Mouse (Mus musculus): ENCODE measurements around the gene Rrm1.
"Not testable (repeated sequence)": the region's sequence is repeated elsewhere in the genome, so short reads cannot be mapped to it uniquely, and the experiment has no call there.

The Rrm1 gene

DNA sequence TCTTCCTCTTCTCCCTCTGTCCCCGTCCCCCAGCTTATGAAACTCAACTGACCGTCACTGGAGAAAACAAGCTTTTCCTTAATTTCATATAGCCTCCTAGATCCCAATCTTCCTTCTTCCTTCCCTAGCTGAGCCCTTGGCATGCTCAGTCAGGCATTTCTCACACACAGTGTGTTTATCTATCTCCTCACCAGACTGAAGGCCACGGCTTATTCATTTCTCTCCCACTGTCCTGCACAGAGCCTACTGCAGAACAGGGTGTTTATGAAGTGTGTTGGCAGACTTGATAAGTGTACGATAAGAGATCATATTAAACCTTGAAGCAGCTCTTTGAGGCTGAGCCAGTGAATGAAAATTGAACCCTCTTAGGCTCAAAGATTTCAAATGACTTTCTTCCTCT lies 39.3 kb downstream of the Rrm1 start:
- Histone ChIP-seq H3K27me3 (ENCODE audit: insufficient read depth, low read length) (peaks cover 7% of the 10 kb centered on the region; the same call in 1 of the 2 replicates), H3K36me3 (ENCODE audit: insufficient read depth, low read length) (no peaks in the 10 kb centered on the region), H3K4me3 (replicated peaks; ENCODE audit: low read length) (no peak overlapping the region), H3K4me1 (replicated peaks; ENCODE audit: low read depth, low read length) (peaks cover 13% of the 10 kb centered on the region), H3K9me3 (ENCODE audit: low read length) (no peaks in the 10 kb centered on the region)
- TF ChIP-seq CTCF (conservative IDR thresholded peaks at IDR 0.05; ENCODE audit: low read length) (no peak), POU5F1 (IDR thresholded peaks at IDR 0.05; ENCODE audit: borderline replicate concordance, low read length) (no peak), NANOG (IDR thresholded peaks at IDR 0.05; ENCODE audit: borderline replicate concordance, low read length) (no peak)

DNA sequence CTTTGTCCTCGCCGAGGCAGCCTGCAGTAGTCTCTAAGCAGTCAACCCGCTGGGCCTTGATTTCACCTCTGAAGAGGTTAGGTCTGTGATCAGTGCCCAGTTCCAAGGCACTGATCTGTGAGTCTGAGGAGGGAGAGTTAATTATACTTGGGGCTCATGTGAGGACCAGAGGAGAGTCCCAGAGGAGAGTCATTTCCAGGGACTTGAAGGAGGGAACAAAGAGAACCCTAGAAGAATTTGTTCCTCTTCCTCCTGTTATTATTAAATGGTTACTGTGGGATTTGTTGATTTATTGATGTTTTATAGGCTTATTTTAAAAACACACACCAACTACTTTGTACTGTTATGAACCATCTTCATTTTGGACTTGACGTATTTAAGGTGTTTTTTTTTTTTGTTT lies 40.1 kb downstream of the Rrm1 start, which contains the start of gene Olfr543:
TSS of gene Olfr543 (minus strand) at position 101 of the 400 bp plus-strand sequence.
- H3K27me3 ChIP-seq (ENCODE audit: insufficient read depth, low read length) = peaks cover 7% of the 10 kb centered on the region; the same call in 1 of the 2 replicates
- peaks cover 13% of the 10 kb centered on the region for H3K4me1 ChIP-seq (replicated peaks; ENCODE audit: low read depth, low read length)
- no peak within 1 kb of the TSS for H3K4me3 ChIP-seq (replicated peaks; ENCODE audit: low read length)
- no peaks in the 10 kb centered on the region for H3K9me3 ChIP-seq (ENCODE audit: low read length)
- no peak for TF ChIP-seq CTCF (conservative IDR thresholded peaks at IDR 0.05; ENCODE audit: low read length)
- TF ChIP-seq POU5F1 (IDR thresholded peaks at IDR 0.05; ENCODE audit: borderline replicate concordance, low read length) = no peak
- no peak for TF ChIP-seq NANOG (IDR thresholded peaks at IDR 0.05; ENCODE audit: borderline replicate concordance, low read length)
- no peaks in the 10 kb centered on the region for H3K36me3 ChIP-seq (ENCODE audit: insufficient read depth, low read length)

DNA sequence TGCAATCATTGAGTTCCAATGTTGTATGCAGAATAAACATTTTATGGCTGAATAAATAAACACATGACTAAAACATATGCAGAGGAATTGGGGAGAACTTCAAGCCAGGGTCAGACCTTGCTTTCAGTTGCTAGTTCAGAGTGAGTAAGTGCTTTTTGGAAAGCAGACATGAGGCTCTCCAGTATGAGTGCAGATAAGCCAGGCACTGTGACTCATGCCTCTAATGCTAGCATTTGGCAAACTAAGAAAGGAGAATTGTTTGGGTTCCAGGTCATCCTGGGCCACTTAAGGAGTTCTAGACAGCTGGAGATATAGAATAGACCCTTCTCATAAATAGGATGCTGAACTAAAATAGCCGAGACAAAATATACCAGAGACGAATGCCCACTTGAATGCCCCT lies 42.2 kb downstream of the Rrm1 start:
- no peaks in the 10 kb centered on the region for H3K36me3 ChIP-seq (ENCODE audit: insufficient read depth, low read length)
- no peak overlapping the region for H3K4me3 ChIP-seq (replicated peaks; ENCODE audit: low read length)
- TF ChIP-seq CTCF (conservative IDR thresholded peaks at IDR 0.05; ENCODE audit: low read length) = no peak
- no peak for TF ChIP-seq POU5F1 (IDR thresholded peaks at IDR 0.05; ENCODE audit: borderline replicate concordance, low read length)
- no peak for TF ChIP-seq NANOG (IDR thresholded peaks at IDR 0.05; ENCODE audit: borderline replicate concordance, low read length)
- no peaks in the 10 kb centered on the region for H3K9me3 ChIP-seq (ENCODE audit: low read length)
- peaks cover 8% of the 10 kb centered on the region for H3K4me1 ChIP-seq (replicated peaks; ENCODE audit: low read depth, low read length)
- peaks cover 7% of the 10 kb centered on the region; the same call in 1 of the 2 replicates for H3K27me3 ChIP-seq (ENCODE audit: insufficient read depth, low read length)

DNA sequence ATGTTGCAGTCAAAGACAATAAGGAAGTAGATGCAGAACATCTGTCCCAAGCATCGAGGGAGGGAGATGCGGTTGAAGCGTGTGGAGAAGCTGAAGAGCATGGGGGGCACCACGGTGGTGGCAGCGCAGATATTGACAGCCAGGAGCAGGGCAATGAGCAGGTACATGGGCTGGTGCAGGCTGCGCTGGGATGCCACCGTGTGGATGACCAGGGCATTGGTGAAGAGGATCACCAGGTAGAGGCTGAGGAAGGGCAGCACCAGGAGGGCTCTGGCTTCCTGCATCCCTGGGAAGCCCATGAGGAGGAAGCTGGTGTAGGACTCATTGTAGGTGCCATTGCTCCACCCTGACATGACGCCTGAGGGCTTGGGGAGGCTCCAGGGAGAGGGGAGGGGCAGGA lies 43.3 kb downstream of the Rrm1 start:
- not testable (repeated sequence) for H3K4me1 ChIP-seq (replicated peaks; ENCODE audit: low read depth, low read length); H3K9me3 ChIP-seq (ENCODE audit: low read length); H3K4me3 ChIP-seq (replicated peaks; ENCODE audit: low read length); H3K36me3 ChIP-seq (ENCODE audit: insufficient read depth, low read length); H3K27me3 ChIP-seq (ENCODE audit: insufficient read depth, low read length)

DNA sequence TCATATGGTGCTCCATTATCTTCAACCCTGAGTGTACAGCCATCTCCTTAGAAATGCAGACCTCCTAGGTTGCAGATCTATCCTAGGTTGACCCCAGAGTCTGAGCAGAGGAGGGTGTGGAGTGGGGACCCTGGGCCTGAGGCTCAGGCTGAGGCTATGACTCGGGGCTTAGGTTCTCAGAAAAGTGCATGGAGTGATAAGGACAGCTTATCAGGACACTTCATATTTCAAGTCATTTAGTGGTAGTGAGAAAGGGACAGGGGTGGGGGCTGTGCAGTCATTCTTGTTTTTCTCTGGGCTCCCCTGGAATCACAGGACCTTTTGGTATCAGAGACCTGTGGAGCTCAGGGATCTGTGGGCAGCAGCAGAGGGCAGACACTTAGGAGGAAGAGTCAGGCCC lies 44.6 kb downstream of the Rrm1 start:
- no peaks in the 10 kb centered on the region for H3K9me3 ChIP-seq (ENCODE audit: low read length)
- no peaks in the 10 kb centered on the region; the same call in 1 of the 2 replicates for H3K4me1 ChIP-seq (replicated peaks; ENCODE audit: low read depth, low read length)
- TF ChIP-seq NANOG (IDR thresholded peaks at IDR 0.05; ENCODE audit: borderline replicate concordance, low read length) = no peak
- no peak for TF ChIP-seq POU5F1 (IDR thresholded peaks at IDR 0.05; ENCODE audit: borderline replicate concordance, low read length)
- no peak for TF ChIP-seq CTCF (conservative IDR thresholded peaks at IDR 0.05; ENCODE audit: low read length)

DNA sequence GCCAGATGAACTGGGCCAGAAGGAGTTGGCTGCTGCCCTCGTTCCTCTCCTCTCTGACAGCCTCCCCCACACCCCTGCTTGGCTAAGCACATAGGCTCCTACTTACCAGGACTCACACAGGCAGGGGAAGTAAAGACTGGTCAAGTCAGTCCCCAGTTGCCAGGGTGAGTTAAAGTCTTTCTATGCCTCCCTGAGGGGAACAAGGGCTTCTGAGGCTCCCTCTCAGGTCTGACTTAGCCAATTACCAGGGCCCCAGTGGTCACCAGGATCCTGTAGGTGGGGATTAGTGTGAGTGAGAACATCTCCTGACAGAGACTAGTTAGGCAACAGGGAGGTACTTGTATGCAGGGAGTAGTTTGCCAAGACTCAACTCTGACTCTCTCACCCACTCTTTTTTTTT lies 46.7 kb downstream of the Rrm1 start, which contains the start of gene Olfr544:
TSS of gene Olfr544 (minus strand) at position 153 of the 400 bp plus-strand sequence.
- H3K9me3 ChIP-seq (ENCODE audit: low read length) = no peaks in the 10 kb centered on the region
- H3K27me3 ChIP-seq (ENCODE audit: insufficient read depth, low read length) = peaks cover 5% of the 10 kb centered on the region; the same call in 1 of the 2 replicates
- H3K36me3 ChIP-seq (ENCODE audit: insufficient read depth, low read length) = no peaks in the 10 kb centered on the region
- no peak within 1 kb of the TSS for H3K4me3 ChIP-seq (replicated peaks; ENCODE audit: low read length)
- no peaks in the 10 kb centered on the region; the same call in 1 of the 2 replicates for H3K4me1 ChIP-seq (replicated peaks; ENCODE audit: low read depth, low read length)
- TF ChIP-seq POU5F1 (IDR thresholded peaks at IDR 0.05; ENCODE audit: borderline replicate concordance, low read length) (no peak), NANOG (IDR thresholded peaks at IDR 0.05; ENCODE audit: borderline replicate concordance, low read length) (no peak), CTCF (conservative IDR thresholded peaks at IDR 0.05; ENCODE audit: low read length) (no peak)

More for the DNA sequence above, 44.6 kb downstream of the Rrm1 start:
- peaks cover 7% of the 10 kb centered on the region; the same call in 1 of the 2 replicates for H3K27me3 ChIP-seq (ENCODE audit: insufficient read depth, low read length)
- no peaks in the 10 kb centered on the region for H3K36me3 ChIP-seq (ENCODE audit: insufficient read depth, low read length)
- no peak overlapping the region for H3K4me3 ChIP-seq (replicated peaks; ENCODE audit: low read length)

DNA sequence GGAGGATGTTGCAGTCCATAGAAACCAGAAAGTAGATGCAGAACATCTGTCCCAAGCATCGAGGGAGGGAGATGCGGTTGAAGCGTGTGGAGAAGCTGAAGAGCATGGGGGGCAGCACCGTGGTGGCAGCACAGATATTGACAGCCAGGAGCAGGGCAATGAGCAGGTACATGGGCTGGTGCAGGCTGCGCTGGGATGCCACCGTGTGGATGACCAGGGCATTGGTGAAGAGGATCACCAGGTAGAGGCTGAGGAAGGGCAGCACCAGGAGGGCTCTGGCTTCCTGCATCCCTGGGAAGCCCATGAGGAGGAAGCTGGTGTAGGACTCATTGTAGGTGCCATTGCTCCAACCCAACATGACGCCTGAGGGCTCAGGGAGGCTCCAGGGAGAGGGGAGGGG lies 52.9 kb downstream of the Rrm1 start:
- not testable (repeated sequence) for H3K4me3 ChIP-seq (replicated peaks; ENCODE audit: low read length); H3K36me3 ChIP-seq (ENCODE audit: insufficient read depth, low read length); H3K9me3 ChIP-seq (ENCODE audit: low read length); H3K4me1 ChIP-seq (replicated peaks; ENCODE audit: low read depth, low read length); H3K27me3 ChIP-seq (ENCODE audit: insufficient read depth, low read length)

DNA sequence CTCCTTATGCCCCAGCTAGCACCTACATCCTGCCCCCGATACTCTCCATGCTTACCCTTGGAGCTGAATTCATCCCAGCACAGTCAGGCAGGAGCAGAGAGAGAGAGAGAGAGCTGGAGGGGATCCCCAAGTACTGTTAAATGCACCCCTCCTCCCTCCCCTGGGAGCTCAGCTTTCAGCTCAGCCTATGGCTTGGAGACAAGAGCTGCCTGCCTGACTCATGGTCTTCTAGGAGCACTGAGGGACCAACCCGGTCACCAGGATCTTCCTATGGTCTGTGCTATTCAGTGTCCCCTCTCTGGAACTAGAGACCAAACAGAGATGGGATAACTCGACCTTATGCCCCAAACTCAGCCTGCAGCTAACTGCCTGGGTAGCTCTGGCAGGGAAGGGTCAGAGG lies 58.0 kb downstream of the Rrm1 start, which contains the start of gene Olfr545:
TSS of gene Olfr545 (minus strand) at position 101 of the 400 bp plus-strand sequence.
- no peak within 1 kb of the TSS for H3K4me3 ChIP-seq (replicated peaks; ENCODE audit: low read length)
- no peaks in the 10 kb centered on the region for H3K4me1 ChIP-seq (replicated peaks; ENCODE audit: low read depth, low read length)
- no peaks in the 10 kb centered on the region for H3K9me3 ChIP-seq (ENCODE audit: low read length)
- no peaks in the 10 kb centered on the region for H3K36me3 ChIP-seq (ENCODE audit: insufficient read depth, low read length)
- TF ChIP-seq CTCF (conservative IDR thresholded peaks at IDR 0.05; ENCODE audit: low read length) = no peak
- no peak for TF ChIP-seq NANOG (IDR thresholded peaks at IDR 0.05; ENCODE audit: borderline replicate concordance, low read length)
- TF ChIP-seq POU5F1 (IDR thresholded peaks at IDR 0.05; ENCODE audit: borderline replicate concordance, low read length) = no peak
- peaks cover 29% of the 10 kb centered on the region for H3K27me3 ChIP-seq (ENCODE audit: insufficient read depth, low read length)

DNA sequence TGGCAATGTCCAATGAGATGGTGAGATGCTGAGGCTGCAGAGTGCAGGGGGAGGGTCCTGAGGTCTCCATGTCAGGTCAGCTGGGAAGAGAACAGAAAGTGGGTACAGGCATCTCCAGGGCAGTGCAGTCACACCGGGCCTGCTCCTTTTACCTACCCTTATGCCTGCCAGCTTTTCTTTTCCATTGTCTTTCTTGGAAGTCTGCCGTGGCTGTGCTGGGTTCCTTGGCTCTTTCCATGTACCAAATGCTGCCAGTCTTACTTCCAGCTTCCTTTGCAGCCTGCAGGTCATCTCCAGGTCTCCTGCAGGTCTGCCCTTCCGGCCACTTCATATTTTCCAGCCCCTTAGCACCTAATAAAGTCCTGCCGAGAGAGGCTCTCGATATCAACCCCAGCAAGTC lies 60.5 kb downstream of the Rrm1 start:
- peaks cover 29% of the 10 kb centered on the region for H3K27me3 ChIP-seq (ENCODE audit: insufficient read depth, low read length)
- TF ChIP-seq NANOG (IDR thresholded peaks at IDR 0.05; ENCODE audit: borderline replicate concordance, low read length) (no peak), POU5F1 (IDR thresholded peaks at IDR 0.05; ENCODE audit: borderline replicate concordance, low read length) (no peak), CTCF (conservative IDR thresholded peaks at IDR 0.05; ENCODE audit: low read length) (no peak)
- H3K4me3 ChIP-seq (replicated peaks; ENCODE audit: low read length) = no peak overlapping the region
- 0 out of 2 replicates have a peak, but pooled peaks cover 3% of the 10 kb centered on the region for H3K4me1 ChIP-seq (replicated peaks; ENCODE audit: low read depth, low read length)
- H3K9me3 ChIP-seq (ENCODE audit: low read length) = no peaks in the 10 kb centered on the region
- no peaks in the 10 kb centered on the region for H3K36me3 ChIP-seq (ENCODE audit: insufficient read depth, low read length)

Measured in E14TG2a.4 (cell line).